Mouse (Mus musculus): Measurements from ENCODE around the gene Slc26a10. TPM values are rescaled to one million over a fixed set of nuclear protein-coding genes. Genes with fewer than 3 reads are reported as not detected.
"Not testable (repeated sequence)": the region's sequence is repeated elsewhere in the genome, so short reads cannot be mapped to it uniquely, and the experiment has no call there.

Gene Slc26a10
- polyA plus RNA-seq, 1 experiment = 1.3 TPM

GRCm38 (mm10) chr10:127164190-127164589 lies 16.3 kb downstream of the Slc26a10 start:
- H3K4me2 ChIP-seq (ENCODE audit: low read depth) = peak overlapping the region; percentile 88
- H3ac ChIP-seq (ENCODE audit: control insufficient read depth, insufficient read length) = no peak overlapping the region
- H3K4me3 ChIP-seq = peak overlapping the region; percentile 23
- H3K27me3 ChIP-seq (ENCODE audit: control insufficient read depth, insufficient read depth, insufficient read length) = no peaks in the 10 kb centered on the region
- no peaks in the 10 kb centered on the region for H3K79me2 ChIP-seq (ENCODE audit: control insufficient read depth, insufficient read depth)
- H3K36me3 ChIP-seq (ENCODE audit: control insufficient read depth, insufficient read depth) = no peaks in the 10 kb centered on the region
- TF ChIP-seq MYOD1 (IDR thresholded peaks at IDR 0.05; ENCODE audit: control insufficient read depth in 1 of 3, insufficient read length in 2 of 3, low read depth in 2 of 3) = no peak

- not testable (repeated sequence) for H3K36me3 ChIP-seq (ENCODE audit: control insufficient read depth, insufficient read depth); H3K27me3 ChIP-seq (ENCODE audit: control insufficient read depth, insufficient read depth, insufficient read length); H3K4me2 ChIP-seq (ENCODE audit: low read depth); H3ac ChIP-seq (ENCODE audit: control insufficient read depth, insufficient read length); H3K79me2 ChIP-seq (ENCODE audit: control insufficient read depth, insufficient read depth); H3K4me3 ChIP-seq
Observed at GRCm38 (mm10) chr10:127162771-127163261, 17.6 kb downstream of the Slc26a10 start.

- no peak overlapping the region for H3K4me2 ChIP-seq (ENCODE audit: low read depth)
- TF ChIP-seq POLR2A (IDR thresholded peaks at IDR 0.05; ENCODE audit: insufficient read length, low read depth) (no peak), POLR2AphosphoS2 (IDR thresholded peaks at IDR 0.05; ENCODE audit: insufficient read length, low read depth) (no peak), MAX (IDR thresholded peaks at IDR 0.05; ENCODE audit: low read depth) (no peak), SRF (IDR thresholded peaks at IDR 0.05; ENCODE audit: control insufficient read depth, insufficient read length, low read depth) (no peak)
- H3K27me3 ChIP-seq (ENCODE audit: control insufficient read depth, insufficient read depth, insufficient read length) = no peaks in the 10 kb centered on the region
- H3ac ChIP-seq (ENCODE audit: control insufficient read depth, insufficient read length) = no peak overlapping the region
- H3K79me2 ChIP-seq (ENCODE audit: control insufficient read depth, insufficient read depth) = no peaks in the 10 kb centered on the region
- H3K4me3 ChIP-seq = no peak overlapping the region
- no peaks in the 10 kb centered on the region for H3K36me3 ChIP-seq (ENCODE audit: control insufficient read depth, insufficient read depth)
Observed at GRCm38 (mm10) chr10:127160728-127161127, 19.7 kb downstream of the Slc26a10 start.

- Histone ChIP-seq H3K4me2 (ENCODE audit: low read depth) (no peak overlapping the region), H3ac (ENCODE audit: control insufficient read depth, insufficient read length) (no peak overlapping the region), H3K79me2 (ENCODE audit: control insufficient read depth, insufficient read depth) (no peaks in the 10 kb centered on the region), H3K4me3 (no peak overlapping the region), H3K36me3 (ENCODE audit: control insufficient read depth, insufficient read depth) (no peaks in the 10 kb centered on the region), H3K27me3 (ENCODE audit: control insufficient read depth, insufficient read depth, insufficient read length) (no peaks in the 10 kb centered on the region)
- TF ChIP-seq MYOD1 (IDR thresholded peaks at IDR 0.05; ENCODE audit: control insufficient read depth in 1 of 3, insufficient read length in 2 of 3, low read depth in 2 of 3) (no peak), E2F4 (IDR thresholded peaks at IDR 0.05; ENCODE audit: insufficient read depth) (no peak), MAX (IDR thresholded peaks at IDR 0.05; ENCODE audit: low read depth) (no peak), TCF12 (IDR thresholded peaks at IDR 0.05; ENCODE audit: insufficient read depth, poor library complexity, severe bottlenecking) (no peak), SRF (IDR thresholded peaks at IDR 0.05; ENCODE audit: control insufficient read depth, insufficient read length, low read depth) (no peak), POLR2AphosphoS2 (IDR thresholded peaks at IDR 0.05; ENCODE audit: insufficient read length, low read depth) (no peak), TCF3 (IDR thresholded peaks at IDR 0.05; ENCODE audit: insufficient read length, low read depth) (no peak), POLR2A (IDR thresholded peaks at IDR 0.05; ENCODE audit: insufficient read length, low read depth) (no peak), CEBPB (IDR thresholded peaks at IDR 0.05; ENCODE audit: insufficient read depth, poor library complexity, severe bottlenecking) (no peak), USF1 (IDR thresholded peaks at IDR 0.05; ENCODE audit: low read depth) (no peak), MYOG (IDR thresholded peaks at IDR 0.05; ENCODE audit: control insufficient read depth in 1 of 3, insufficient read depth in 1 of 3, insufficient read length in 2 of 3, low read depth in 2 of 3) (no peak)
Observed at GRCm38 (mm10) chr10:127160081-127160480, 20.4 kb downstream of the Slc26a10 start.

- no peak overlapping the region for H3K4me2 ChIP-seq (ENCODE audit: low read depth)
- H3K36me3 ChIP-seq (ENCODE audit: control insufficient read depth, insufficient read depth) = no peaks in the 10 kb centered on the region
- TF ChIP-seq USF1 (IDR thresholded peaks at IDR 0.05; ENCODE audit: low read depth) = no peak
- TF ChIP-seq SRF (IDR thresholded peaks at IDR 0.05; ENCODE audit: control insufficient read depth, insufficient read length, low read depth) = no peak
- no peak for TF ChIP-seq CEBPB (IDR thresholded peaks at IDR 0.05; ENCODE audit: insufficient read depth, poor library complexity, severe bottlenecking)
- TF ChIP-seq REST (IDR thresholded peaks at IDR 0.05; ENCODE audit: insufficient read depth, insufficient read length) = no peak
- TF ChIP-seq MYOG (IDR thresholded peaks at IDR 0.05; ENCODE audit: control insufficient read depth in 1 of 3, insufficient read depth in 1 of 3, insufficient read length in 2 of 3, low read depth in 2 of 3) = no peak
- TF ChIP-seq E2F4 (IDR thresholded peaks at IDR 0.05; ENCODE audit: insufficient read depth) = no peak
- TF ChIP-seq POLR2A (IDR thresholded peaks at IDR 0.05; ENCODE audit: insufficient read length, low read depth) = no peak
- TF ChIP-seq MYOD1 (IDR thresholded peaks at IDR 0.05; ENCODE audit: control insufficient read depth in 1 of 3, insufficient read length in 2 of 3, low read depth in 2 of 3) = no peak
- TF ChIP-seq TCF12 (IDR thresholded peaks at IDR 0.05; ENCODE audit: insufficient read depth, poor library complexity, severe bottlenecking) = no peak
- no peak for TF ChIP-seq POLR2AphosphoS2 (IDR thresholded peaks at IDR 0.05; ENCODE audit: insufficient read length, low read depth)
- no peak for TF ChIP-seq TCF3 (IDR thresholded peaks at IDR 0.05; ENCODE audit: insufficient read length, low read depth)
- TF ChIP-seq MAX (IDR thresholded peaks at IDR 0.05; ENCODE audit: low read depth) = no peak
- H3ac ChIP-seq (ENCODE audit: control insufficient read depth, insufficient read length) = no peak overlapping the region
- H3K4me3 ChIP-seq = no peak overlapping the region
- no peaks in the 10 kb centered on the region for H3K27me3 ChIP-seq (ENCODE audit: control insufficient read depth, insufficient read depth, insufficient read length)
- H3K79me2 ChIP-seq (ENCODE audit: control insufficient read depth, insufficient read depth) = no peaks in the 10 kb centered on the region
Observed at GRCm38 (mm10) chr10:127158471-127158870, 22.0 kb downstream of the Slc26a10 start.

GRCm38 (mm10) chr10:127156511-127156910 lies 23.9 kb downstream of the Slc26a10 start:
- H3ac ChIP-seq (ENCODE audit: control insufficient read depth, insufficient read length) = no peak overlapping the region
- no peak overlapping the region for H3K4me3 ChIP-seq
- no peaks in the 10 kb centered on the region for H3K36me3 ChIP-seq (ENCODE audit: control insufficient read depth, insufficient read depth)
- H3K27me3 ChIP-seq (ENCODE audit: control insufficient read depth, insufficient read depth, insufficient read length) = no peaks in the 10 kb centered on the region
- H3K79me2 ChIP-seq (ENCODE audit: control insufficient read depth, insufficient read depth) = no peaks in the 10 kb centered on the region
- no peak for TF ChIP-seq POLR2AphosphoS2 (IDR thresholded peaks at IDR 0.05; ENCODE audit: insufficient read length, low read depth)
- TF ChIP-seq E2F4 (IDR thresholded peaks at IDR 0.05; ENCODE audit: insufficient read depth) = no peak
- no peak for TF ChIP-seq MYOD1 (IDR thresholded peaks at IDR 0.05; ENCODE audit: control insufficient read depth in 1 of 3, insufficient read length in 2 of 3, low read depth in 2 of 3)
- no peak for TF ChIP-seq CEBPB (IDR thresholded peaks at IDR 0.05; ENCODE audit: insufficient read depth, poor library complexity, severe bottlenecking)
- TF ChIP-seq TCF3 (IDR thresholded peaks at IDR 0.05; ENCODE audit: insufficient read length, low read depth) = no peak
- TF ChIP-seq MYOG (IDR thresholded peaks at IDR 0.05; ENCODE audit: control insufficient read depth in 1 of 3, insufficient read depth in 1 of 3, insufficient read length in 2 of 3, low read depth in 2 of 3) = no peak
- no peak for TF ChIP-seq TCF12 (IDR thresholded peaks at IDR 0.05; ENCODE audit: insufficient read depth, poor library complexity, severe bottlenecking)
- no peak for TF ChIP-seq SRF (IDR thresholded peaks at IDR 0.05; ENCODE audit: control insufficient read depth, insufficient read length, low read depth)
- no peak for TF ChIP-seq POLR2A (IDR thresholded peaks at IDR 0.05; ENCODE audit: insufficient read length, low read depth)
- TF ChIP-seq MAX (IDR thresholded peaks at IDR 0.05; ENCODE audit: low read depth) = no peak
- no peak for TF ChIP-seq USF1 (IDR thresholded peaks at IDR 0.05; ENCODE audit: low read depth)
- TF ChIP-seq REST (IDR thresholded peaks at IDR 0.05; ENCODE audit: insufficient read depth, insufficient read length) = no peak
- no peak overlapping the region for H3K4me2 ChIP-seq (ENCODE audit: low read depth)

Data from myocyte (in vitro differentiated cells).